Mouse (Mus musculus) kidney, adult 2 months (tissue): ENCODE measurements around the gene Nup210.

Experiments
- CTCF ChIP-seq: fragments of 200-500 bp; conservative IDR thresholded peaks from 2 replicates; pipeline ENCODE4 v1.5.1; 2011; ENCODE audit warnings: low read depth, mild to moderate bottlenecking, control low read depth, low read length, moderate library complexity, mixed read lengths; ENCODE audit not compliant: insufficient read depth, insufficient read length
- POLR2A ChIP-seq: fragments of 200-500 bp; IDR thresholded peaks from one replicate; pipeline ENCODE4 v1.6.1; 2011; ENCODE audit warnings: low read depth, low read length, control low read depth

DNA sequence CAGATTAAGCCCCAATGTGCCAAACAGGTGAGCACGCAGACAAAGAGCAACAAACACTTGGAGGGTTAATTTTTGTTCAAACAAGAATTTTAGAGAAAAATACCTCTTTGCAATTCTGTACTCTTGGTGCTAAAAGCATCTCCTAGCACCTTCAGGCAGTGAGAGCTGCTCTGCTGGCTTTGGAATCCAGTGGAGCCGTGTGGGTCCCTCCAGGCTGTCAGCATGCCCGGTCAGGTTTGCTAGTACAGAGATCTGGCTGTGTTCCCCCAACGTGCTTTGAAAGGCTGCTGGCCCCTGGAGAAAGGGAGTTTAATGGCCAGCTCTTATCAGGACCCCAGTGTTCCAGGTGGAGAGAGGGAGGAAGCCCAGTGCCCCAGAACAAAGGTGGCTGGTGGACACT lies 105.1 kb downstream of the Nup210 start:
- TF ChIP-seq POLR2A: no peak
- TF ChIP-seq CTCF: no peak
